Mouse (Mus musculus) adrenal gland, adult 8-10 months (tissue): ENCODE data around the gene Il18bp. TPM values are rescaled to one million over a fixed set of nuclear protein-coding genes. Genes with fewer than 3 reads are reported as not detected.
"Not testable (repeated sequence)": the region's sequence is repeated elsewhere in the genome, so short reads cannot be mapped to it uniquely, and the experiment has no call there.

ENCODE experiments used
- DNase-seq: peaks from one replicate; pipeline ENCODE4 v3.0.0; 2022
- total RNA-seq, 4 experiments: library from RNA; stranded (reverse); gene quantifications; 2 replicates each; pipeline ENCODE4 v1.2.4; 2022

Gene Il18bp
- 10 to 100 TPM in 2 of 4 experiments, 1 to 10 TPM in 2; 8.1 to 12.5 (median 10.1) TPM for total RNA-seq

DNA sequence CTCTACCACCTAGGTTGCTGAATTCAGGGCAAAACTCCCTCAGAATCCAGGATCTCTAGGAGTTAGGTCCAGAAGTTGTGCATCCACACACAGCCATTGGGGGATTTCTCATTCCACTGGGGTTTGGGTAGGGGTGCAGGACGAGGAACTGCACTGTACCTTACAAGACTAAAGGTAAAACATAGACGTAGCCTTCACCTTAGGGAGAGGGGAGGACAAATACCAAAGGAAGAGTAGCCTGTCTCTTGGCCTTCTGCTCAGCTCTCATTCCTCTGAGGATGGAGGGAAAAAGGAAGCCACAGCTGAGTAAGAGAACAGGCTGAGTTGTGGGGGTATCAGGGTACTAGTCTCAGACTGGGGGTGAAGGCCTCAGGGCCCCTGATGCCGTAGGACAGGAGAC, at the start of gene Il18bp:
Il18bp (minus strand) TSS at position 101 of the 400 bp plus-strand sequence.
- no peak for DNase-seq

- DNase-seq: no peak
Measured at GRCm38 (mm10) chr7:102066363-102066762, 47.9 kb upstream of the Il18bp start.

- DNase-seq: peak; percentile 91
Measured at GRCm38 (mm10) chr7:102065046-102065891, 46.8 kb upstream of the Il18bp start, which contains the start of the genes Rnf121, Xndc1 and Xntrpc. TSS of gene Rnf121 (minus strand) at chr7:102065469. TSS of gene Xndc1 (plus strand) at chr7:102065511. TSS of gene Xntrpc (plus strand) at chr7:102065713.

- DNase-seq: no peak
Measured at GRCm38 (mm10) chr7:102064655-102065045, 46.2 kb upstream of the Il18bp start.

GRCm38 (mm10) chr7:102063891-102064290, 45.4 kb upstream of the Il18bp start:
- no peak for DNase-seq

- DNase-seq: no peak
Measured at GRCm38 (mm10) chr7:102062203-102062602, 43.7 kb upstream of the Il18bp start.

GRCm38 (mm10) chr7:102061353-102061752, 42.9 kb upstream of the Il18bp start:
- DNase-seq: no peak

- DNase-seq: not testable (repeated sequence)
Measured at GRCm38 (mm10) chr7:102048524-102048923, 30.0 kb upstream of the Il18bp start.

- DNase-seq: no peak
Measured at GRCm38 (mm10) chr7:102042314-102042713, 23.8 kb upstream of the Il18bp start.

DNA sequence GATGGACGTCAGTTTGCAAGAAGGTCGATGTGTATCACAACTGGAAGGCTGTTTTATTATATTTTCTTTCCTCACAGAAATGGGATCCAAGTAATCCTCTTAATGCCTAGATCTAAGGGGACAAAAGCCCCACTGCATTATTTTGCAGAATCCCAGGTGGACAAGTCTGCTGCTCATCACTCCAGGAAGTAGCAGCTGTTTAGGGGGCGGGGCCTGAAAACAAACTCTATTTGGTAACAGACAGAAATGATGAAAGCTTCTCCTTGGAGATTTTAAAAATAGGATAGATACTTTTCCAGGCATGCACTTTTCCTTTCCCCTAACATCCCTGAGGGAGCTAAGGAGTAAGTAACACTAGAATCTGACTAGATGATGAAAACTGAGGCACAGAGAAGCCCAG, 18.8 kb upstream of the Il18bp start:
- no peak for DNase-seq

- no peak for DNase-seq
Measured at GRCm38 (mm10) chr7:102035534-102035933, 17.0 kb upstream of the Il18bp start.

- DNase-seq: no peak
Measured at GRCm38 (mm10) chr7:102034904-102035303, 16.4 kb upstream of the Il18bp start.

DNA sequence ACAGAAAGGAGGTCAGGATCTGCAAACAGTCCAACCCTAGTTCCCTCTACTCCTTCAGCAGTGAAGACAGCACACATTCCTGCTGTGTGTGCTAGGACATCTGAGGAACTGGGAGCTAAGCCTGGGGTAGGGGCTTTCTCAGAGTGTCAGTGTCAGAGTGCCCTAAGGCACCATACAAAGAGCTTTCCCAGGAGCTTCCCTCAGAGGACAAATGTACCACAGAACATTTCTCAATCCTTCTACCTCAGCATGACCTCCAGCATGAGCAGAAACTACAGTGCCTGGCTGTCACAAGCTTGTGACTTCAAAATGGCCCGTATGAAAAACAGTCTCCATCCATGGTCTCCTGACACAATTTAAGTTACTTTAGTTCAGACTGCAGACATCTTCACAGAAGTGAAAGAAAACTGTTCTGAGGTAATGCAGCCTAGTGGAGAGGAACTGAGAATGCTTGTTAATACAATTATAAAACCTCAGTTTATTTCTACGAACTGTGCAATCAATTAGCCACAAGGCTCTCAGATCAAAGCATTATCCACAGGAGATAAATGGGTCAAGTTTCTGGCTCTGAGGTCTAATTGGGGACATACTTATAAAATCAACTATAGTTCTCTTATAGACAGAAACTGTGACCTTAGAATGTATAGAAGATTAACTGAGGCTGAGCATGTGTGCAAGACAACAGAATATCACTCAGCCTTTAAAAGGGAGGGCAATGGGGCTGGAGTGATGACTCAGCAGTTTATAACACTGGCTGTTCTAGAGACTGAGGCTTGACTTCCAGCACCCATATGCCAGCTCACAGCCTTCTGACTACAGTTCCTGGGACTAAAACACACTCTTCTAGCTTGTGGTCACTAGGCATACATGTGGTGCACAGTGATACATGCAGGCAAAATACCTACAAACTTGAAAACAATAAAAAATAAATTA, 7.0 kb upstream of the Il18bp start:
- DNase-seq: no peak

DNA sequence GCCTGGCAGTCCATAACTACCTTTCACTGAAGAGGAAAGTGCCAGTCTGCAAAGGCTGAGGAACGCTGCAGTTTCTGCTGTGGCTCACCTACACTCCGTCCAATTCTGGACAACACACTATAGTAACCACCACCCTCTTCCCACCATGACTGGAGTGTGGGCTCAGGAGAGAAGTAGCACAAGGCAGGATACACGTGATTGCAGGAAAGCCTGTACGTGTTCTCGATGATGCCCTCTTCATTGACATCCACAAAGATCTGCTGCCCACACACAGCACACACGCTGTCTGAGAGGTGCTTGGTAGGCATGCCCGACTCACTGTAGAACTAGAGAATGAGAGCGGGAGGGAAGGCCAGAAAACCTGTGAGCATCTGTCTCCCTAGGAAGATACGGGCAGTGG, 5.3 kb upstream of the Il18bp start:
- no peak for DNase-seq

GRCm38 (mm10) chr7:102020934-102021333, 2.4 kb upstream of the Il18bp start:
- not testable (repeated sequence) for DNase-seq

- DNase-seq: no peak
Measured at GRCm38 (mm10) chr7:102019362-102019761, 872 bp upstream of the Il18bp start.

DNA sequence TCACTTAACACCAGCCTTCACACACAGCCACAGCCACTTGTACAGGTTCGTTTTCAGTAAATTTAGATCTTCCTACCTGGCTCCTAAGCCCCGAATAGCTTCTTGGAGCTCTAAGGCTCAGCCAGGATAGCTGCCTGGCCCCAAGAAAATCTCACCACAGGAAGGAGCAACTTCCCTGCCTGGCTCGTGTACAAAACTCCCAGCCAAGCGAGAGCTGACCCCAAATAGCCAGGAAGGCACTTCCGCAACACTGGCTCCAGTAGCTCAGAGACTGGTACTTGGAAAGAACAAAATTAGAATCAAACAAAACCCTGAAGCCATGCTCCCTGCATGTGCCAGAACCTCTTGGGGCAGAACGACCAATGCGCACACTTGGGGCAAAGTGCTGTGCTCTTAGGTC, 456 bp downstream of the Il18bp start:
- no peak for DNase-seq

DNA sequence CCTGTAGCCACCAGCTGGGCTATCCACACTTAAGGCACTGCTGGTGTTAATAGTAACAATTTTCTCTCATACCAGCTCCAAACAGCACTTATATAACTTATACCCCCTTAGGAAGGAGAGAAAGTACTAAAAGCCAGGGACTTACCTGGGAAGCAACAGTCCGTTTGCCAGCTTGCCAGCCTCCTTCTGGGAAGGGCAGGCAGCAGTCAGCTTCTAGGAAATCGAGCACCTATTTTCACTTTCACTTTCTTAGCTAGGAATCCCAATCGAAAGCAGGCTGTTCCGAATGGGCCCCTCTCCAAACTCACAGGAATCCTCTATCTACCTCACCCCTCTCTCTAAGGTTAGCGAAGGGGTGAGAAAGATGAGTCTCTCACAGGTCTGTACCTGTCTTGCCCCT, 1.0 kb downstream of the Il18bp start:
- DNase-seq: no peak

GRCm38 (mm10) chr7:102016936-102017335, 1.6 kb downstream of the Il18bp start:
- no peak for DNase-seq

GRCm38 (mm10) chr7:102014995-102015394, 3.5 kb downstream of the Il18bp start:
- no peak for DNase-seq

DNA sequence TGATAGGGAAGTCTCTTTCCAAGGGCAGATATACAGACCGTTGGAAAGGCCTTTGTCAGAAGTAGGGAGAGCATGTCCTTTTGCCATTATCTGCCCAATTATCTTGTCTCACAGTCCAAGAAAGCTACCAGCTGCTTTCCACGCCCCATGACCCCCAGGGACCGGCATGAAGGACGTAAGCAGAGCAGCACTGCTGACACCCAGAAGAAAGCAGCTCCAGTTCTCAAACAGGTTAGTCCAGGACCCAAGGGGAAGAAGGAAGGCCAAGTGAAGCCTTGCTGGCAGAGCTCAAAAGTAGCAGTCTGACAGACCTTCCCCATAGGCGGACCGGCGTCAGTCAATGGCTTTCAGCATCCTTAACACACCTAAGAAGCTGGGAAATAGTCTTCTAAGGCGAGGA, 5.1 kb downstream of the Il18bp start:
- DNase-seq: no peak

DNA sequence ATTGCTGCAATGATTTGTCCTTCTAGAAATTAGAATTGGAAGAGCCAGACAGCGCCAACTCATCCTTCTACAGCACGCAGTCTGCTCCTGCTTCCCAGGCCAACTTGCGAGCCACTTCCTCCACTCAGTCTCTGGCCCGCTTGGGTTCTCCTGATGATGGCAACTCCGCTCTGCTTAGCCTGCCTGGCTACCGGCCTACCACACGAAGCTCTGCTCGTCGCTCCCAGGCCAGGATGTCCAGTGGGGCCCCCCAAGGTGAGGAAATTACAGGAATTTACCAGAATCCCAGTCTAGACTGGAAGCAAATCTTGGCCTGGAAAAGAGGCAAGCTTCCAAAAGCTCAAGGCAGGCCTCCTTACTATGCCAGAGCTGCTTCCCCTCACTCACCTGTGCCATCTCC, 6.6 kb downstream of the Il18bp start:
- DNase-seq: no peak

- no peak for DNase-seq
Measured at GRCm38 (mm10) chr7:102006520-102006919, 12.0 kb downstream of the Il18bp start.
